Mouse (Mus musculus) frontal cortex, postnatal 25 days (tissue): ENCODE results near the gene Dhx36.

Experiments used
- DNase-seq, 2 experiments: peaks; one replicate each; pipeline ENCODE4 v3.0.0; 2022; ENCODE audit warnings: low spot score in 2 of 2

Gene Dhx36

GRCm38 (mm10) chr3:62506488-62507205, at the start of gene Dhx36:
TSS of gene Dhx36 (minus strand) at chr3:62507004.
- peak; percentile 96 to 97 for DNase-seq

DNA sequence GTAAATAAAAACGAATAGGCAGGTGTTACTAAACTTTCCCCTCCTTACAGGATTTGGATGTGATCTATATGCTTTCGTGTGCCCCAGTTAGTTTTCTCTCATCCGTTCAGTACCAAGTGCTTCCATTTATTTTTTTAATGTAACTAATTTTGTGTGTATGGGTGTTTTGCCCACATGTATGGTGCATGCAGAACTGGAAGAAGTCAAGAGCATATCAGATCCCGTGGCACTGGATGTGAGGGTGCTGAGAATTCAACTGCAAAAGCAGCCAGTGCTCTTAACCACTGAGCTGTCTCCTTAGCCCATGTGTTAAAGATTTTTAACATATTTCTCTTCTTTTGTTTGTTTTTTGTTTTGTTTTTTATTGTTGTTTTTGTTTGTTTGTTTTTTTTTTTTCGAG, 20.8 kb upstream of the Dhx36 start:
- DNase-seq: no peak

GRCm38 (mm10) chr3:62527160-62527559, 20.4 kb upstream of the Dhx36 start:
- no peak for DNase-seq

- DNase-seq: no peak
Measured at GRCm38 (mm10) chr3:62507206-62507647, 423 bp upstream of the Dhx36 start.

DNA sequence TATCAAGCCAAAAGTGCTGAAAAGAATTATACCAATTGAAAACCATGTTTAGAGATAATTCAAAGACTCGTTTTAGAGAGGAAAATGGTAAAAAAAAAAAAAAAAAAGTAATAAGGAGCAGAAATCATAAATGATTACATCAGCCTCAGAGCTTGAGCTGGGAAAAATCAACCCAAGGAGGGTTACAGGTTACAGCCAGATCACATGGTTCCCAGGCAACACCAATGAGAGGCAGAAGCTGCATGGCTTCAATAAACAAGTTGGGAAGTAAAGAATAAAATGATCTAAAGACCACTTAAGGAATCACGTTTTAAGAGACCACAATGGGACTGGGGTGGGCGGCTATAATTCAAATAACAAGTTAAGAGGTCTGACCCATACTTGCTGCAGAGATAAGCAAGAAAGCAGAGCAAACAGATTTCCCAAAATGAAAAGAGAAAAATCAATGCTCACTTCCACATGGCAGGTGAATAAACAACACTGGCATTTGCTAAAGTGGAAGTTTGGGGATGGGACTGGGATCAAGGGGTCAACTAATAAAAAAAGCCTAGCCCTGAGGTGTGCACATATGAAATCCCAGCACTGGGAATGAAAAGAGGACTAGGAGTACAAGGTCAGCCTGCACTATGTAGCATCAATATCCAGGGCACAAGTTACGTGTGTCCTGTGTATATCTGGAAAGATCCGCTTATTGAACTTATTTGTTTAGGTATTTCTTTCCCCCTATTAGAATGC, 1.5 kb downstream of the Dhx36 start:
- DNase-seq: no peak

DNA sequence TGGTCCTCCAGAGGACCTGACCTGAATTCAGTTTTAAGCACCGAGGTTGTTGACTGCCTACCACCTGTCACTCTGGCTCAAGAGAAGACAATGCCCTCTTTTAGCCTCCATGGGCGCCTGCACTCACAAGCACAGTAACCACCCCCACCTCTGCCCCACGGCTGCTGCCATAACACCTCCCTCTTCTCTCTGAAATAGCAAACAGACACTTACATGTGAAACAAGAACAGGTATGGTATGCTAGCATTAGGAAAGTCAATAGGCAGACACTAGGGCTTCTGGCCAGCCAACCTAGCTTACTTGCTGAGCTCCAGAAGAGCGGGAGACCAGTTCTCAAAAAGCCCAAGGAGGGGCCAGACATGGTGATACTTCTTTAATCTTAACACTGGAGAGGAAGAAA, 7.5 kb downstream of the Dhx36 start:
- no peak for DNase-seq

DNA sequence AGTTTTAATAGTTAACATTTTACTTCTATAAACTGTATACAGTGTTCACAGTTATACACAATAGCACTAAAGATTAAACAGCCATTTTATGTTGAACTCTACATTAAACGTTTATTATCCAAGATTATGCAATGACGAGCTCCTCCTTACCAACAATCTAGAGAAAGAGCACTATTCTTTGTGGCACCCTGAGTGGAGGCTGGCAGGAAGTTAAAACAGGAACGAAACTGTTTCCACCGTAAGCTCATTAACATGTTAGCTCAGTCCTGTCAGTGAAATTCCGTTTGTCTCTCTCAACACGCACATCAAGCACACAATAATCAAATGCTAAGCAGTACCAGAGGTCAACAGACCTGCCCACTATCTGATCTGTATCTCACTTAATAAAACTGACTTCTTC, 14.2 kb downstream of the Dhx36 start:
- DNase-seq: no peak

- DNase-seq: no peak
Measured at GRCm38 (mm10) chr3:62484340-62484739, 22.5 kb downstream of the Dhx36 start.

GRCm38 (mm10) chr3:62470179-62470578, 36.6 kb downstream of the Dhx36 start:
- no peak for DNase-seq

- no peak for DNase-seq
Measured at GRCm38 (mm10) chr3:62464276-62464675, 42.5 kb downstream of the Dhx36 start.

GRCm38 (mm10) chr3:62459483-62459882, 47.3 kb downstream of the Dhx36 start:
- no peak for DNase-seq

- peak; percentile 50 to 53 for DNase-seq
Measured at GRCm38 (mm10) chr3:62458284-62459013, 48.4 kb downstream of the Dhx36 start.

GRCm38 (mm10) chr3:62455854-62456253, 51.0 kb downstream of the Dhx36 start:
- DNase-seq: no peak

GRCm38 (mm10) chr3:62454096-62454495, 52.7 kb downstream of the Dhx36 start:
- no peak for DNase-seq

GRCm38 (mm10) chr3:62452961-62453360, 53.8 kb downstream of the Dhx36 start:
- no peak for DNase-seq

DNA sequence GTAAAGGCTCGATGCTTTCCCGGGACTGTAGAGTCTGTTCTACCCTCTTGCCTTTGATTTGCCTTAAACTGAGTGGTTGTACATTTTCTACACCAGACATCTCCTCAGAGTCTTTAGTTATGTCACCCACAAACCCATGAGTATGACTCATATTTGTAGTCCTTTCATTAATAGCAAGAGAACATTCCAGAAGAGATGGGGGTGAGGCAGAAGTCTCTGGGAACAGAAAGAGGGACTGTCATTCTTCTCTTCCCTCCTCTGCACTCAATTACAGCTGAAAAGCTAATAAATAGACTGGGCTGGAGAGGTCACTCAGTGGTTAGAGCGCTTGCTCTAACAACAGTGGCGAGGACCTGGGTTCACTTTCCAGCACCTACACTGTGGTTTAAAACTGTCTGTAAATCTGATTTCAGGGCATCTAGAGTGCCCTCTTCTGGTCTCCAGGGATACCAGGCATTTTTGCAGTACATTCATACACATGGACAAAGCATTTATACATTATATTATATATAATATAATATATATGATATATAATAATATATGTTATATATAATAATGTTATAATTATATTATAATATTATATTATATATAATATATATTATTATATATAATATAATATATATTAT, 56.8 kb downstream of the Dhx36 start:
- DNase-seq: no peak

GRCm38 (mm10) chr3:62447151-62447550, 59.7 kb downstream of the Dhx36 start:
- no peak for DNase-seq

DNA sequence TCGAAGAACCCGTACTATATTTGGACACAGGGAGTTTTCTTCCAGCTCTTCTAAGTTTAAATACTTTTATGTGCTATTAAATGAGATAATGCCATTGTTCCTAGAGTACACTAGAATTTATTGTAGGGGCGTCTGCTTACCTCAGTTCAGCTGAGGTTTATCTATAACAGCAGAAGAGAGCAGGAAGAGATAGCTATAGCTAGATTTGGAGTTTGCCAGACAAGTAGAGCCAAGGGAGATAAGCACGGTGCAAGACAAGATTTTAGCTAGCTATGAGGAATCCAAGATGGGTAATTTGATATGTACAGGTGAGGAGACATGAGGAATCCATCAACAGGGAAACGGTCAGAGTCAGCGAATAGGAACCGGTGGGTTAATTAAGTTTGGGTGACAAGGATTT, 60.5 kb downstream of the Dhx36 start:
- no peak for DNase-seq

GRCm38 (mm10) chr3:62443582-62444194, 63.1 kb downstream of the Dhx36 start:
- DNase-seq: no peak

DNA sequence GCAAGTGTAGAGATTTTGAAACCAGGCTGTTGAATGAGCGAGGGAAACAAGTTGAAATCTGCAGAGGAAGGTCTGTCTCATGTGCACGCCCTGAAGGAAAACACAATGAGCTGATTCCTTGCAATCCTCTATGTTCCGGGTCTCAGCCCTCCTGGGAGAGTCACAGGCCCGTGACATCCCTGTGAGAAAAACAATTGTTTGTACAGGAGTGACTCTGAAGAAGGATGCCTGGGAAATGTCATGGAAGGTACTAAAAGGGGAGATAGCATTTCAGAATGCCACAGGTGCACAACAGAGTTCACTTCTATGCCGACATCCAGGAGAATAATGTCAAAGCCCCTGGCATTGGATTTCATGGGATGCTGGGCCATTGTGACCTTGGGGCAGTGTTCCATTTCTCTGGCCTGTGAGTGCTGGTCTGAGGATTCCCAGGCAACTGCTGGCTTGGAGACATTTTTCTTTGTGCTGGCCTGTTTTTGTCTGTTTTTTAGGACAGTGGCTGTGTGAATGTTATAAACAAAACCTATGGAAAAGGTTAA, 66.3 kb downstream of the Dhx36 start:
- no peak for DNase-seq

DNA sequence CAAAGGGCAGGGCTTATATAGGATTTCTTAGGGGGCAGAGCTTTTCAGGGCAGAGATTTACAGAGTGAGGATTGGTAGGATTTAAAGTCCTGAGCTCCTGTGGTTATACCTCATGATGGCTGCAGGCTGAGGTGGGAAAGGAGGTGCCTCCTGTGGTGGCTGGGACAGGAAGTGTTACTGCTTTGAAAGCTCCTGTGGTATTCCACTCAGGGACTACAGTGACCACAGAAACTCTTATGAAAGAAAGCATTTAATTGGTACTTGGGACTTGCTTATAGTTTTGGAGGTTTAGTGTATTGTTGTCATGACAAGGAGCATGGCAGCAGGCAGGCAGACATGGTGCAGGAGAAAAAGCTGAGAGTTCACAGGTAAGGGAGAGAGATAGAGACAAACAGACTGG, 70.9 kb downstream of the Dhx36 start:
- DNase-seq: no peak
